Mouse (Mus musculus) 3134 (cell line): Measurements from ENCODE around the gene Bola2.
"Not testable (repeated sequence)": the region's sequence is repeated elsewhere in the genome, so short reads cannot be mapped to it uniquely, and the experiment has no call there.

Experiments
- DNase-seq: peaks from one replicate; pipeline ENCODE4 v3.0.0-alpha.2; 2011; ENCODE audit warnings: low spot score; ENCODE audit not compliant: insufficient read length; ENCODE audit errors: extremely low read depth

The Bola2 gene

GRCm38 (mm10) chr7:126688156-126688555 lies 7.0 kb upstream of the Bola2 start:
- not testable (repeated sequence) for DNase-seq

GRCm38 (mm10) chr7:126689021-126689420 lies 6.2 kb upstream of the Bola2 start:
- no peak for DNase-seq

- no peak for DNase-seq
Observed at GRCm38 (mm10) chr7:126690737-126691136, 4.5 kb upstream of the Bola2 start.

- DNase-seq, result no peak
Observed at GRCm38 (mm10) chr7:126691676-126692075, 3.5 kb upstream of the Bola2 start.

GRCm38 (mm10) chr7:126692426-126692825 lies 2.8 kb upstream of the Bola2 start:
- no peak for DNase-seq

- peak; percentile 38 for DNase-seq
Observed at GRCm38 (mm10) chr7:126693256-126693655, 1.9 kb upstream of the Bola2 start.

- DNase-seq, result no peak
Observed at GRCm38 (mm10) chr7:126693781-126694180, 1.4 kb upstream of the Bola2 start.

GRCm38 (mm10) chr7:126694441-126695051 lies 655 bp upstream of the Bola2 start:
- no peak for DNase-seq

GRCm38 (mm10) chr7:126695631-126696207 lies 518 bp downstream of the Bola2 start, which contains the start of gene Slx1b:
Gene Slx1b, minus strand, starts transcription at chr7:126695784.
- peak; percentile 97 for DNase-seq

GRCm38 (mm10) chr7:126696303-126696702 lies 1.1 kb downstream of the Bola2 start:
- DNase-seq, result no peak

- no peak for DNase-seq
Observed at GRCm38 (mm10) chr7:126696886-126697285, 1.7 kb downstream of the Bola2 start.

- DNase-seq, result no peak
Observed at GRCm38 (mm10) chr7:126697838-126698237, 2.6 kb downstream of the Bola2 start.

- DNase-seq, result no peak
Observed at GRCm38 (mm10) chr7:126700063-126701015, 5.1 kb downstream of the Bola2 start.

GRCm38 (mm10) chr7:126701070-126701469 lies 5.9 kb downstream of the Bola2 start:
- DNase-seq, result peak; percentile 62

- no peak for DNase-seq
Observed at GRCm38 (mm10) chr7:126701559-126702357, 6.6 kb downstream of the Bola2 start.

- no peak for DNase-seq
Observed at GRCm38 (mm10) chr7:126702358-126702757, 7.2 kb downstream of the Bola2 start.

- DNase-seq, result no peak
Observed at GRCm38 (mm10) chr7:126702861-126703756, 7.9 kb downstream of the Bola2 start.

GRCm38 (mm10) chr7:126703757-126704077 lies 8.5 kb downstream of the Bola2 start:
- DNase-seq, result no peak

- DNase-seq, result no peak
Observed at GRCm38 (mm10) chr7:126704121-126704980, 9.2 kb downstream of the Bola2 start.
